Mouse (Mus musculus): Measurements from ENCODE around the gene P2ry2. TPM values are rescaled to one million over a fixed set of nuclear protein-coding genes. Genes with fewer than 3 reads are reported as not detected.
A peak's percentile ranks its signal among the peaks of the same experiment; 100 is the strongest.

P2ry2 gene
- polyA plus RNA-seq, 1 experiment from 2014 or later = 0.76 TPM

DNA sequence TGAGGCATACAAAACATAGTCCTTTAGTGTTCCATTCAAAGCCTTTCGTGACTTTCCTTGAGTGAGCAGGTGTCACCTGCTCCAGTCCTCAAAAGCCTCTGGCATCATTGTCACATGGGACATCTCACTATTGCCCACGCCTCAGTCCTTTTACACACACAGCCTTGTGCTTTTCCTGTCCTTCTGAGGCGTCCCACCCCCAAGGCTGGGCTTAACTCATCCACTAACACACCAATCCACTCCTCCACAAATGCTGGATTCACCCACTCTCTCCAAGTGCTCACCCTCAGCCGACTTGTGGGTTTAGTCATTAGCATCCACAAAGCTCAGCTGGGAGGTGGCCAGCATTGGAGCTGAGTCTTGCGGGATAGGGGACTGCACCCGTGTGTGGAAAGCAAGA lies 4.8 kb upstream of the P2ry2 start:
- Histone ChIP-seq H3K4me3 (replicated peaks) (no peak overlapping the region), H3K36me3 (no peaks in the 10 kb centered on the region), H3K4me1 (replicated peaks) (peaks cover 5% of the 10 kb centered on the region), H3K9ac (no peak overlapping the region), H3K27ac (no peak overlapping the region), H3K4me2 (no peak overlapping the region), H3K27me3 (peaks cover 27% of the 10 kb centered on the region), H3K9me3 (replicated peaks) (no peaks in the 10 kb centered on the region)
- no peak for ATAC-seq (ENCODE audit: low read depth)
- no peak for DNase-seq
- 54% methylated on average over 6 of the region's 6 CpGs for WGBS (ENCODE audit: insufficient replicate concordance)

- H3K36me3 ChIP-seq = no peaks in the 10 kb centered on the region
- H3K9me3 ChIP-seq (replicated peaks) = no peaks in the 10 kb centered on the region
- DNase-seq (no peak), ATAC-seq (ENCODE audit: low read depth) (no peak)
- no peak overlapping the region for H3K4me3 ChIP-seq (replicated peaks)
- no peak overlapping the region for H3K27ac ChIP-seq
- WGBS (ENCODE audit: insufficient replicate concordance) = 61% methylated on average over 7 of the region's 7 CpGs
- peaks cover 31% of the 10 kb centered on the region for H3K27me3 ChIP-seq
- no peak overlapping the region for H3K4me2 ChIP-seq
- H3K4me1 ChIP-seq (replicated peaks) = peaks cover 9% of the 10 kb centered on the region
- no peak overlapping the region for H3K9ac ChIP-seq
These were observed 4.4 kb upstream of the P2ry2 start for GRCm38 (mm10) chr7:101017021-101017461.

DNA sequence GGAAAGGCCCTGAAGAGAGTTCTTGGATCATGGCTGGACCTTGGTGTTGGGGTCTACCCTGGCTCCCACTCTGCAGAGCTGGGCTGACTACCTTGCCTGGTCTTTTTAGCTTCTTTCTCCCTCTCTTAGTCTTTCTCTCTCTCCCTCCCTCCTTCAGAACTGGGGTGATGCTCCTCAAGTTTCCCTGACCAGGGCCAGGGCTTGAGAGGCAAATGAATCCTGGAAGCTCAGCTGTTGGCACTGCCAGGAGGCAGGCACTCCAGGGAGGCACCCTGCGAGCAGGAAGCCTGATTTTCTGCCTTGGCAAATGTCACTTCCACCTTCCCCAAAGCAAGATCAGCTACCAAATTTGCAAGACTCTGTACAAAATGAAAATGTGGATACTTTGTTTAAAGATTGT lies 2.3 kb upstream of the P2ry2 start:
- 60% methylated on average over 1 of the region's 1 CpGs for WGBS (ENCODE audit: insufficient replicate concordance)

GRCm38 (mm10) chr7:101014041-101014440 lies 1.4 kb upstream of the P2ry2 start:
- peaks cover 17% of the 10 kb centered on the region for H3K4me1 ChIP-seq (replicated peaks)
- H3K4me2 ChIP-seq = no peak overlapping the region
- H3K27me3 ChIP-seq = peaks cover 59% of the 10 kb centered on the region
- 51% methylated on average over 9 of the region's 9 CpGs for WGBS (ENCODE audit: insufficient replicate concordance)
- H3K27ac ChIP-seq = no peak overlapping the region
- H3K36me3 ChIP-seq = no peaks in the 10 kb centered on the region
- no peak overlapping the region for H3K4me3 ChIP-seq (replicated peaks)
- no peak overlapping the region for H3K9ac ChIP-seq
- no peaks in the 10 kb centered on the region for H3K9me3 ChIP-seq (replicated peaks)
- DNase-seq (no peak), ATAC-seq (ENCODE audit: low read depth) (no peak)

More for the DNA sequence above, 2.3 kb upstream of the P2ry2 start:
- H3K4me1 ChIP-seq (replicated peaks) = peaks cover 17% of the 10 kb centered on the region
- no peak overlapping the region for H3K9ac ChIP-seq
- no peak overlapping the region for H3K4me3 ChIP-seq (replicated peaks)
- H3K27ac ChIP-seq = no peak overlapping the region
- H3K4me2 ChIP-seq = no peak overlapping the region
- DNase-seq (no peak), ATAC-seq (ENCODE audit: low read depth) (no peak)
- no peaks in the 10 kb centered on the region for H3K36me3 ChIP-seq
- H3K9me3 ChIP-seq (replicated peaks) = no peaks in the 10 kb centered on the region
- H3K27me3 ChIP-seq = peaks cover 52% of the 10 kb centered on the region

- H3K27ac ChIP-seq = no peak overlapping the region
- ATAC-seq (ENCODE audit: low read depth) = peak; percentile 88
- no peaks in the 10 kb centered on the region for H3K36me3 ChIP-seq
- under 1% methylated on average over 53 of the region's 53 CpGs for WGBS (ENCODE audit: insufficient replicate concordance)
- H3K9ac ChIP-seq = peak overlapping the region; percentile 43
- peak; percentile 57 for DNase-seq
- peak overlapping the region; percentile 54 for H3K4me3 ChIP-seq (replicated peaks)
- H3K4me1 ChIP-seq (replicated peaks) = peaks cover 17% of the 10 kb centered on the region
- peaks cover 62% of the 10 kb centered on the region for H3K27me3 ChIP-seq
- H3K9me3 ChIP-seq (replicated peaks) = no peaks in the 10 kb centered on the region
- H3K4me2 ChIP-seq = peak overlapping the region; percentile 73
These were observed 842 bp downstream of the P2ry2 start for GRCm38 (mm10) chr7:101011681-101012367.

DNA sequence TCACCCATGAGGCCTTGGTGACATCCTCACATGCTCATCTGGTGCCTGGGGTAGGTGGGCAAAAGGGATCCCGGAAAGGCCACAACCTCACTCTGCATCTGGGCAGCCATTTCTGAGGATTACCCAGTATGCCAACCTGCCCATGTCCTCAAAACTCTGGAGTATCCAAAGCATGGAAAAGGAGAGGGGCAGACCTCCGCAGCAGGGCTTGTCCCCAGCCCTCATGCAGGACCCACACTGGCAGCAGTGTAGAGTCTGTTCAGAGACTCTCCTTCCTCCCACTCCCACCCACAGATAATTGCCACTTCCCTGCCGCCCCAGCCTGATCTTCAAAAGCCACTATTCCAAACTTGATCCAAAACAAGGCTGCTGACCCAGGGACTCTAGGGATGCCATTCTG lies 1.9 kb downstream of the P2ry2 start:
- no peak for DNase-seq
- Histone ChIP-seq H3K9me3 (replicated peaks) (no peaks in the 10 kb centered on the region), H3K4me3 (replicated peaks) (0 out of 2 replicates have a peak overlapping the region, but pooled peaks have one; percentile 54), H3K36me3 (no peaks in the 10 kb centered on the region), H3K27me3 (peaks cover 60% of the 10 kb centered on the region), H3K27ac (no peak overlapping the region), H3K4me1 (replicated peaks) (peaks cover 17% of the 10 kb centered on the region), H3K9ac (no peak overlapping the region), H3K4me2 (peak overlapping the region; percentile 14; the same call in 1 of the 2 replicates)
- ATAC-seq (ENCODE audit: low read depth) = no peak
- 58% methylated on average over 3 of the region's 3 CpGs for WGBS (ENCODE audit: insufficient replicate concordance)

DNA sequence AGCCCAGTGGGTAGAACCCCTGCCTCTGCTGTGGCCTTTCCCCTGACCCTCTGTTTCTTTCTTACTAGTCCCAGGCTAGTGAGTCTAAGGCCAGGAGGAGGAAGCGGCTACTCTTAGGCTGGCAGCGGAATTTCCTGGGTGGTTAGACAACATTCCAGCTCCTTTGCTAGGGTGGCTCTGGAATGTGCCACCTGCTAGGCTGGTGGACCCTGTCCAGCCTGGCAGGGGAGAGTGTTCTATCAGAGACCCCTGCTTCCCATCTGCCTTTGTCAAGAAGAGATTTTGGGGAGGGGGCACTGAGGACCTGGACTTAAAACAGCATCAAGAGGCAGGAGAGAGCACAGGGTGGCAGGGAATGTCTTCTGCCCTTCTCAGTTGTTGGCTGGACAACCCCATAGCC lies 6.5 kb downstream of the P2ry2 start:
- Histone ChIP-seq H3K36me3 (no peaks in the 10 kb centered on the region), H3K4me3 (replicated peaks) (no peak overlapping the region), H3K27ac (no peak overlapping the region), H3K9ac (no peak overlapping the region), H3K4me2 (no peak overlapping the region), H3K27me3 (peaks cover 27% of the 10 kb centered on the region), H3K4me1 (replicated peaks) (peaks cover 7% of the 10 kb centered on the region; the same call in 1 of the 2 replicates), H3K9me3 (replicated peaks) (no peaks in the 10 kb centered on the region)
- ATAC-seq (ENCODE audit: low read depth) (no peak), DNase-seq (no peak)
- WGBS (ENCODE audit: insufficient replicate concordance) = 68% methylated on average over 2 of the region's 2 CpGs

GRCm38 (mm10) chr7:101005119-101005518 lies 7.5 kb downstream of the P2ry2 start:
- H3K9ac ChIP-seq = no peak overlapping the region
- no peak overlapping the region for H3K4me2 ChIP-seq
- peaks cover 7% of the 10 kb centered on the region; the same call in 1 of the 2 replicates for H3K4me1 ChIP-seq (replicated peaks)
- no peaks in the 10 kb centered on the region for H3K36me3 ChIP-seq
- H3K27ac ChIP-seq = no peak overlapping the region
- H3K27me3 ChIP-seq = peaks cover 16% of the 10 kb centered on the region
- H3K4me3 ChIP-seq (replicated peaks) = no peak overlapping the region
- ATAC-seq (ENCODE audit: low read depth) (no peak), DNase-seq (no peak)
- 71% methylated on average over 4 of the region's 4 CpGs for WGBS (ENCODE audit: insufficient replicate concordance)
- no peaks in the 10 kb centered on the region for H3K9me3 ChIP-seq (replicated peaks)

- H3K9me3 ChIP-seq (replicated peaks) = no peaks in the 10 kb centered on the region
- 63% methylated on average over 11 of the region's 11 CpGs for WGBS (ENCODE audit: insufficient replicate concordance)
- DNase-seq (no peak), ATAC-seq (ENCODE audit: low read depth) (no peak)
- H3K9ac ChIP-seq = no peak overlapping the region
- no peaks in the 10 kb centered on the region for H3K36me3 ChIP-seq
- peaks cover 4% of the 10 kb centered on the region; the same call in 1 of the 2 replicates for H3K27me3 ChIP-seq
- no peak overlapping the region for H3K27ac ChIP-seq
- no peak overlapping the region for H3K4me3 ChIP-seq (replicated peaks)
- no peak overlapping the region for H3K4me2 ChIP-seq
- H3K4me1 ChIP-seq (replicated peaks) = peaks cover 7% of the 10 kb centered on the region; the same call in 1 of the 2 replicates
These were observed 9.0 kb downstream of the P2ry2 start for GRCm38 (mm10) chr7:101003442-101004326.

- Histone ChIP-seq H3K27me3 (no peaks in the 10 kb centered on the region), H3K4me1 (replicated peaks) (peaks cover 9% of the 10 kb centered on the region), H3K9ac (no peak overlapping the region), H3K36me3 (no peaks in the 10 kb centered on the region), H3K4me2 (no peak overlapping the region), H3K9me3 (replicated peaks) (no peaks in the 10 kb centered on the region), H3K4me3 (replicated peaks) (no peak overlapping the region), H3K27ac (no peak overlapping the region)
- ATAC-seq (ENCODE audit: low read depth) (no peak), DNase-seq (no peak)
- WGBS (ENCODE audit: insufficient replicate concordance) = 71% methylated on average over 6 of the region's 6 CpGs
These were observed 10.4 kb downstream of the P2ry2 start for GRCm38 (mm10) chr7:101002274-101002673.

GRCm38 (mm10) chr7:100999623-101000022 lies 13.0 kb downstream of the P2ry2 start:
- Histone ChIP-seq H3K4me1 (replicated peaks) (peaks cover 29% of the 10 kb centered on the region), H3K36me3 (no peaks in the 10 kb centered on the region), H3K27ac (no peak overlapping the region), H3K4me3 (replicated peaks) (no peak overlapping the region), H3K9me3 (replicated peaks) (no peaks in the 10 kb centered on the region), H3K27me3 (no peaks in the 10 kb centered on the region), H3K9ac (no peak overlapping the region), H3K4me2 (no peak overlapping the region)
- ATAC-seq (ENCODE audit: low read depth) (no peak), DNase-seq (no peak)
- WGBS (ENCODE audit: insufficient replicate concordance) = 65% methylated on average over 5 of the region's 5 CpGs

Data from liver, embryonic 13.5 days (tissue).